Mouse (Mus musculus): ENCODE results near the gene D230025D16Rik.

DNA sequence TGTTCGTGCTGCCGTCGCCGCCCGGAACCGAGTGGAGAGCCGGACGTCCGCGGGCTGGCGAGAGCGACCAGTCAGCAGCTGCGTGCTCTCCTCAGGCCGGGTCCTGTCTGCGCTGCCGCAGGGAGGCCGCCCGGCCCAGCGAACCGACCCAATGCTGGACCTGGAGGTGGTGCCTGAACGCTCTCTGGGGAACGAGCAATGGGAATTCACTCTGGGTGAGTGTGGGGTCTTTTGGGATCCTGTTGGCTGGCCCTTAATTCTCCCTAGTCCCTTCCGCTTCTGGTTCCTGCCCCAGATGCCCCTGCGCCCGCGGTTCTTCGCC, 288 bp downstream of the D230025D16Rik start:
- TF ChIP-seq HCFC1 (IDR thresholded peaks at IDR 0.05; ENCODE audit: borderline replicate concordance, insufficient read depth, low read length) (peak; percentile 6; the same call in 1 of the 2 replicates), CHD2 (IDR thresholded peaks at IDR 0.05; ENCODE audit: low read depth, low read length) (no peak), MAFK (IDR thresholded peaks at IDR 0.05; ENCODE audit: insufficient read depth, low read depth, low read length) (no peak)

Measured in ES-E14 (cell line).